Mouse (Mus musculus): ENCODE measurements around the gene Zfp626. TPM values are rescaled to one million over a fixed set of nuclear protein-coding genes. Genes with fewer than 3 reads are reported as not detected.
A peak's percentile ranks its signal among the peaks of the same experiment; 100 is the strongest.
"Not testable (repeated sequence)": the region's sequence is repeated elsewhere in the genome, so short reads cannot be mapped to it uniquely, and the experiment has no call there.

Zfp626 gene
- 0.55 and 1.1 TPM in 2 replicates for polyA plus RNA-seq (2012; rRNA removed)

DNA sequence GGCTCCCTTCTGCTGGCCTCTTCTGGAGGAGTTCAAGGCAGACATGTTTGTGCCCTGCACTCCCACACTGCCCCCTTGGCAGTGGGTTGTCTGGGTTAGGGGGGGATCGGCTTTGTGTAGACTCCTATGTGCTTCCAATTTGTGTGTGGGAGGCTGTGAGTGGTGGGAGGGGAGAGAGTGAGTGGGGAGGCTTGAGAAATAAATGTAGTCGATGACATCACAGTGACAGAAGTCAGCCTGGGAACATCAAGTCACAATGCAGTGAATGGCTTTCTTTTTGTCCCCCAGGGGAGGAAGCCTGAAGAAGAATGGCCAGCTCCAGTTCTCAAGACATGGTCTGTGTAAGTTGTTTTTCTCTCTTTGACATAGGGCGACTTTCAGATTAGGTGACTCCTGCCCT is at the start of gene Zfp626:
Gene Zfp626, plus strand, starts transcription at position 301 of the 400 bp plus-strand sequence.
- H3K4me1 ChIP-seq (ENCODE audit: control insufficient read depth, insufficient read depth, low read length): not testable (repeated sequence)
- 87% methylated on average over 3 of the region's 3 CpGs for WGBS

DNA sequence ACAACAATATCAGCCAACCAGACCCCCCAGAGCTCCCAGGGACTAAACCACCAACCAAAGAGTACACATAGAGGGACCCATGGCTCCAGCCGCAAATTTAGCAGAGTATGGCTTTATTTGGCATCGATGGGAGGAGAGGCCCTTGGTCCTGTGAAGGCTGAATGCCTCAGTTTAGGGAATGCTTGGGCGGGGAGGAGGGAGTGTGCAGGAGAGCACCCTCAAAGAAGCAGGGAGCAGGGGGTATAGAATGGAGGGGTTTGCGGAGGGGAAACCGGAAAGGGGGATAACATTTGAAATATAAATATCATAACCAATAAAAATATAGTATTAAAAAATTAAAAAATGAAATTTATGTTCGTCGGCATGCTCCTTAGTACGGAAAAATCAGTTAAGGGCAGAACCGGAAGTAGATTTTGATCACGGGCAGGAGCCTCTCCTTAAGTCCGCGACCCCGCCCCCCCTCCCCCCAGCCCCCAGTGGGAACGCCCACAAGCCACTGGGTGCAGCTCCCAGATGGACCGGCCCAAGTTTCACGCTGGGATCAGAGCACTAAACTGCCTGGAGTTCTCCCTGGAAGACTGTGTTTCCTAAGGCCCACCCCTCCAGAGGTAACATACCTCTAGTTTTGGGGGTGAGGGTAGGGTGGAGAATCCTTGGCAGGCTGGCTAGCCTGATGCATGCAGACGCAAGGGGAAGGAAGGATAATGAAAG is 41.7 kb upstream of the Zfp626 start:
- DNase-seq: no peak
- Histone ChIP-seq H3K4me3 (replicated peaks; ENCODE audit: extremely low read depth, low read depth, low read length) (peak overlapping the region; percentile 13), H3K4me1 (ENCODE audit: control insufficient read depth, insufficient read depth, low read length) (no peaks in the 10 kb centered on the region)
- TF ChIP-seq CTCF (IDR thresholded peaks at IDR 0.05; ENCODE audit: insufficient read depth, low read length) (no peak), POLR2A (IDR thresholded peaks at IDR 0.05; ENCODE audit: borderline replicate concordance, extremely low read depth, low read depth, low read length) (no peak)
- 6% methylated on average over 17 of the region's 17 CpGs for WGBS

More for the DNA sequence above, at the start of gene Zfp626:
- H3K4me3 ChIP-seq (replicated peaks; ENCODE audit: extremely low read depth, low read depth, low read length); DNase-seq: not testable (repeated sequence)

DNA sequence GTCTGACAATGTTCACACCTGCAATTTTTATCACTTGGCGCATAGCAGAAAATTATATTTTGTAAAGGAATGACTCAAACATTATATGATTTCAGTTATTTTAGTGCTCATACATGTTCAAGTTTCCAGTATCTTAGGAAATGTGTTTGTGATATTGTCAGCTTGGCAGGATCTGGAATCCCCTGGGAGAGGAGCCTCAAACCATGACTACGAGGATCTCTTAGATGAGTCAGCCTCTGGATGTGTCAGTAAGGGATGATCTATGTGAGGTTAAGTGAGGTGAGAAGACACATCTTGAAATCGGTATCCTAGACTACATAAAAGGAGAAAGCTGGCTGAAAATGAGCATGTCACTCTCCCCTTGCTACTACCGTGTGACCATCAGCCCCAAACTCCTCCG is 17.7 kb upstream of the Zfp626 start:
- 77% methylated on average over 5 of the region's 5 CpGs for WGBS
- TF ChIP-seq CTCF (IDR thresholded peaks at IDR 0.05; ENCODE audit: insufficient read depth, low read length) (no peak), POLR2A (IDR thresholded peaks at IDR 0.05; ENCODE audit: borderline replicate concordance, extremely low read depth, low read depth, low read length) (no peak)
- no peak overlapping the region for H3K4me3 ChIP-seq (replicated peaks; ENCODE audit: extremely low read depth, low read depth, low read length)
- no peaks in the 10 kb centered on the region for H3K4me1 ChIP-seq (ENCODE audit: control insufficient read depth, insufficient read depth, low read length)
- no peak for DNase-seq

DNA sequence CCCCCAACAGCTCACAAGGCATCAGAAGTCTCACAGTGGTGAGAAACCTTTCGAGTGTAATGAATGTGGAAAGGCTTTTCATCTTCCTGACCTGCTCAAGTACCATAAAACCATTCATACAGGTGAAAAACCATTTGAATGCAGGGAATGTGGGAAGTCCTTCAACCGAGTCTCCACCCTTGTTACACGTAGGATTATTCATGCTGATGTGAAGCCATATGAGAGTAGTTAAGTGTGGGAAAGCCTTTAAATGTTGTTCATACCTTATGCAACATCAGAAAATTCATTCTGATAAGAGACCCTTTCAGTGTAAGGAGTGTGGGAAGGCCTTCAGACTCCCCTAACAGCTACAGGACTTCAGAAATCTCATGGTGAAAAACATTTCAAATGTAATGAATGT is 13.1 kb upstream of the Zfp626 start:
- H3K4me1 ChIP-seq (ENCODE audit: control insufficient read depth, insufficient read depth, low read length); H3K4me3 ChIP-seq (replicated peaks; ENCODE audit: extremely low read depth, low read depth, low read length); DNase-seq: not testable (repeated sequence)
- WGBS: 38% methylated on average over 3 of the region's 3 CpGs

DNA sequence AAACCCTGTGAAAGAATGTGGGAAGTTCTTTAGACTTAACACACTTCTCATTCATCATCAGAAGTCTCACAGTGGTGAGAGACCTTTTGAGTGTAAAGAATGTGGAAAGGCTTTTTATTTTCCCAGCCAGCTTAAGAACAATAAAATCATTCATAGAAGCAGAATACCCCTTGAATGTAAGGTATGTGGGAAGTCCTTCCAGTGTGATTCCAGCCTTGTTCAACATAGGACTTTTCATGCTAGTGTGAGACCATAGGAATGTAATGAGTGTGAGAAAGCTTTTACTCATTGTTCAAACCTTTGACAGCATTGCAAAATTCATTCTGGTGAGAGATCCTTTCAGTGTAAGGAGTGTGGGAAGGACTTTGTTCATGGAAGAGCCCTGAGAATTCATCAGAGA is 12.4 kb upstream of the Zfp626 start:
- H3K4me3 ChIP-seq (replicated peaks; ENCODE audit: extremely low read depth, low read depth, low read length): no peak overlapping the region
- DNase-seq: no peak
- TF ChIP-seq CTCF (IDR thresholded peaks at IDR 0.05; ENCODE audit: insufficient read depth, low read length): no peak
- no peak for TF ChIP-seq POLR2A (IDR thresholded peaks at IDR 0.05; ENCODE audit: borderline replicate concordance, extremely low read depth, low read depth, low read length)
- no peaks in the 10 kb centered on the region for H3K4me1 ChIP-seq (ENCODE audit: control insufficient read depth, insufficient read depth, low read length)

DNA sequence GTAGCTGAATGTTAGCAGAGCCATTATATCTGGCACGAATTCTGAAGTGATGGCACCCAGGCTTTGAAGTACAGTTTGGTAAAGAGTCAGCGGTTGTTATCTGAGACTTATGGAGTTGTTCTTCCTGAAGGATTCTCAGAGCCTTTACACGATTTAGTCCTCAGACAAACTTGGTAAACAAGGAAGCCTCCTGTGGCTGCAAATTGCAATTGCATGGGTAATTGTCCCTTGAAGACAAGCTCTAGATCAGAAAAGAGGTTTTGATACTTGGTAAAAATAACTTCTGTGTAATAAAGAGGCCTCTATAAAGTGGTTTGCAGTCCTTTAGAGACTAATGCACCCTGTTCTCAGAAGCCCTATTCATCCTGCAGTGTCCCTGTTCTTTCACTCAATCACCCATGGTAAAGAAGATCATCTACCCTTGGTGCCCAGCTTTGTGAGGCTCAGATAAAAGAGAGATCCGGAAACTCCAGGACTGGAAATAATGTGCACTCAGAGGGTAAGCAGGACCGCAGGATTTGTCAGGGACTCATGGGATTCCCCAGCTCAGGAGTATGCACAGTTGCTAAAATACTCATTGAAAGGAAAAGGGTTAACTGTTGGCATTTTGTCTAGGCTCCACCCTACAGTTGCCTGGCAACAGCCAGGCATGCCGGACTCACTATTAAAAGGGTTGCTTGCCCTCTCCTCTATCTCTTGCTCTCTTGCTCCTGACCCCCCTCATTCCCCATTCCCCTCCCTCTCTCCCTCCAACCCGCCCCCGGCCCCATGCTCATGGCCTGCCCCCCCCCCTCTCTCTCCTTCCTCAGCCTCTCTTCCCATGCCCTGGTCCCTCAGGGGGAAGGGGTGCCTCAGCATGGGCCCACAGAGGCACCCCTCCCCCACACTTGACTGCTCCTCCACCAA is 8.8 kb upstream of the Zfp626 start:
- Histone ChIP-seq H3K4me3 (replicated peaks; ENCODE audit: extremely low read depth, low read depth, low read length) (no peak overlapping the region), H3K4me1 (ENCODE audit: control insufficient read depth, insufficient read depth, low read length) (no peaks in the 10 kb centered on the region)
- TF ChIP-seq CTCF (IDR thresholded peaks at IDR 0.05; ENCODE audit: insufficient read depth, low read length): no peak
- no peak for TF ChIP-seq POLR2A (IDR thresholded peaks at IDR 0.05; ENCODE audit: borderline replicate concordance, extremely low read depth, low read depth, low read length)
- DNase-seq: no peak
- 28% methylated on average over 8 of the region's 8 CpGs for WGBS

DNA sequence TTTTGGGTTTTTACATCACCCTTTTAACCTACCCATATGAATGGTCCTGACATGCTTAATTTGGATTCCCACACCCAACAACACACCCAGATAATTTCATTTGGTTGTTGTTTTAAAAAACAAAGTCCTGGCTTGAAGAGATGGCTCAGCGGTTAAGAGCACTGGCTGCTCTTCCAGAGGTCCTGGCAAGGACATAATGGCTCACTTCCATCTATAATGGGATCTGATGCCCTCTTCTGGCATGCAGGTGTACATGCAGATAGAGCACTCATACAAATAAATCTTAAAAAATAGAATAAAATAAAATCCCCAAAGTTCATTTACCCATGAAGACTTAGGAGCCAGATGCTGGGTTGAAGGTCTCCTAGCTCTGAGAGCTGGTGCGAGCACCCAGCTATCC is 5.9 kb upstream of the Zfp626 start:
- no peak overlapping the region for H3K4me3 ChIP-seq (replicated peaks; ENCODE audit: extremely low read depth, low read depth, low read length)
- no peak for TF ChIP-seq CTCF (IDR thresholded peaks at IDR 0.05; ENCODE audit: insufficient read depth, low read length)
- TF ChIP-seq POLR2A (IDR thresholded peaks at IDR 0.05; ENCODE audit: borderline replicate concordance, extremely low read depth, low read depth, low read length): no peak
- WGBS: 49% methylated on average over 2 of the region's 2 CpGs
- DNase-seq: no peak
- peaks cover 2% of the 10 kb centered on the region; the same call in 1 of the 2 replicates for H3K4me1 ChIP-seq (ENCODE audit: control insufficient read depth, insufficient read depth, low read length)

DNA sequence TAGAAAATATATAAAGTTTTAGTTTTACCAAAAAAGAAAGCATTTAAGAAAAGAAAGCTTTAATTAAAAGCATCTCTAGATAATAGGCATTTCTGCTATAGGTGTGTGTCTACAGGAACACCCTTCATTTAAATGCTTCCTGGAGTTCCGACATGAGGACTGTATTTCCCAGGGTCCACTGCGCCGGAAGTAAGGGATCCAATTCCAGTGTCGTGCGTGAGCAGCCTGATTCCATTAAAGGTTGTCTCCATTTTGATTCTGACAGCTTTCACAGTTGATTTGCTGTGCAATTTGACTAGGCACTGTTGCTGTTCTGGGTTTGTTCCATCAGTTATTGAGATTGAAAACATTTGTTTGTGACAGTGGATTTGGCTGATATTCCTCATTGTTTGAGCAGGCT is 4.0 kb upstream of the Zfp626 start:
- Histone ChIP-seq H3K4me1 (ENCODE audit: control insufficient read depth, insufficient read depth, low read length) (peaks cover 2% of the 10 kb centered on the region; the same call in 1 of the 2 replicates), H3K4me3 (replicated peaks; ENCODE audit: extremely low read depth, low read depth, low read length) (no peak overlapping the region)
- DNase-seq: no peak
- 69% methylated on average over 5 of the region's 5 CpGs for WGBS
- TF ChIP-seq CTCF (IDR thresholded peaks at IDR 0.05; ENCODE audit: insufficient read depth, low read length) (no peak), POLR2A (IDR thresholded peaks at IDR 0.05; ENCODE audit: borderline replicate concordance, extremely low read depth, low read depth, low read length) (no peak)

DNA sequence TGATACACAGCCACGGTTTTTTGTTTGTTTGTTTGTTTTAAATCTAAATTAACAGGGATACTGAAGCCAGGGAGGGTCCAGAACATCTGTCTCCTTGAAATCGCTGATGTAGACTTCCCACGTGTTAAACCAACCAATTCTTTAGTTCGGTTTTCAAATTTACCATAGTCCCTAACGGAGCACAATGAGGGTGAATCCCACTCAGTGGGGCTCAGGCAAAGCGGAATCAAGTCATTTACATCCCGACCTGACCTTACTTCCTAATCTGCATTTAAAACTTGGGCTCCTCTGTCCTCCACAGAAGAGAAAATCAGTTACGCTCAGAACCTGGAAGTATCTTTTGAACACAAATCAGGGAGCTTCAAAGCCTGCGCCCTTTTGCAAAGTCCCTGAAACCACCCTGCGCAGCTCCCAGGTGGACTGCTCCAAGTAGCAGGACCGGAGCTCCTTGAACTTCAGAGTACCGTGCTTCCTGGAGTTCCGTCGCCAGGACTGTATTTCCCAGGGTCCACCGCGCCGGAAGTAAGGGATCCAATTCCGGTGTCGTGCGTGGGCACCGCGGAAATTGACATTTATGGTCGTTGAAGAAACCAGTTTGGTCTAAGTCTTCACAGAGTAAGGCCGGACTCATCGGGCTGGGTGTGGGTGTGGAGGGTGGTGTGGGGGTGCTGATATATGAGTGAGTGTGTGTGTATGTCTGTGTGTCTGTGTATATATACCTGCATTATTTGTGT is 2.5 kb upstream of the Zfp626 start:
- TF ChIP-seq CTCF (IDR thresholded peaks at IDR 0.05; ENCODE audit: insufficient read depth, low read length) (no peak), POLR2A (IDR thresholded peaks at IDR 0.05; ENCODE audit: borderline replicate concordance, extremely low read depth, low read depth, low read length) (peak; percentile 70; the same call in 1 of the 2 replicates)
- Histone ChIP-seq H3K4me1 (ENCODE audit: control insufficient read depth, insufficient read depth, low read length) (peaks cover 2% of the 10 kb centered on the region; the same call in 1 of the 2 replicates), H3K4me3 (replicated peaks; ENCODE audit: extremely low read depth, low read depth, low read length) (peak overlapping the region; percentile 79)
- 1% methylated on average over 25 of the region's 25 CpGs for WGBS
- DNase-seq: peak; percentile 80

DNA sequence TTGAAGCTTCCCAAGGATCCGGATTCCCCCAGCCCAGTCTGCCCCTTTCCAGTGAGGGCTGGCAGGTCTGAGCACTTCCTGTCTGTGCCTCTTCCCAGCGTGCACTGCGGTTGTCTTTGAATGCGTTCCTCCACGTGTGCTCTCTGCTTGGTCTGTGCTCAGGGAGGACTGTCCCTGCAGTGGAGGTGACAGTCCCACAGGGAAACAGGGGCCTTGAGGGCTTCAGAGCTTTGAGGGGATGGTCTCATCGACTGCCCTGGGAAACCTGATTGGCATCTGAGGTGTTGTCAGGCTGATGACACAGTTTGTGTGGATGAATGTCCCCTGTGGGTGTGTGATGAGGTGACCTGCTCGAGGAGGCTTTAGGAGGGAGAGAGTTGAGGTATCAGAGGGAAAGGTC is 309 bp downstream of the Zfp626 start:
- not testable (repeated sequence) for H3K4me3 ChIP-seq (replicated peaks; ENCODE audit: extremely low read depth, low read depth, low read length); H3K4me1 ChIP-seq (ENCODE audit: control insufficient read depth, insufficient read depth, low read length); DNase-seq
- 79% methylated on average over 7 of the region's 7 CpGs for whole genome bisulfite sequencing

Measured in lung, adult 2 months (tissue).